Mouse (Mus musculus) spleen, postnatal 4 days (tissue): ENCODE data around the gene Camta1.
A peak's percentile ranks its signal among the peaks of the same experiment; 100 is the strongest.

Experiments
- DNase-seq, 2 experiments: peaks; one replicate each; pipeline ENCODE4 v3.0.0; 2022; ENCODE audit warnings: low spot score in 2 of 2

Gene Camta1

DNA sequence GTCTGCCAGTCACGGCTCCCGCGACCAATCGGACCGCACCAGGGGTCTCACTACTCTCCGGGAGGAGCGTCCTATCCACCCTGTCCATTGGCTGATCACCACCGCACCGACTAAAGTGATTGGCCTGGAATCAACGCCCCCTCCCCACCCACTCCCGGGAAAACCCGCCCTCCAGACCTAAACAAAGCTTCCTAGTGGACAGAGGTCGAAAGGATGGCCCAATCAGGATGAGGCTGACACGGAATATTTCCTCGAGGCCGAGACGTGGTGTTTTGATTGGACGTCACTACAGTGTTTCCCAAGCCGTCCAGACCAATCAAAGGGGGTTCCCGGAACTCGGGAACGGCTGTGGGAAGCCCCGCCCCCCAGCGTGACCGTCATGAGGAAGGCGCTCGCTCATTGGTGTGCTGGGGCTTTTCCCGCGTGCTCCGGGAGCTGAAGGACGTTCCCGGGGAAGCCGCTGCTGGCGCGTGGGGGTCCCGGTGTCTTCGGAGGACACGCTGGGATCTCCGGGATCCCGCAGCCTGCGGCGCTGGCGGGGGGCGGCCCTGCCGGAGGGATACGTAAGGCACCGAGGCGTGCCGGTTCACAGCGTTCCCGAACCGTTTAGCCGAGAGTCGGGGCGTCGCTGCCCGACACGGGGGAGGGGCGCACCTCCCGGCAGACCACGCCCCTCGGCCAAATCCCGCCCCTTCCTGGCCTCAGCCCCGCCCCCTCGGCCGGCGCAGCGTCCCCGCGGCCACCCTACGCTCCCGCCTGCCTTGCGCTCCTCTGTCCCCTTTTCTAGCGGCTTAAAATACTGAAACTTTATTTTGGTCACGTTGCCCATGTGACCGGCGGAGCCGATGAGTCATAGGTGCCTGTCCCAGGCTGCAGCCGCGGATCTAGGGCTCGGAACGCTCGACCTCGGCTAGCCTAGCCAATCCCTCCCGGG is at the start of gene Camta1:
TSS of gene Camta1 (minus strand) at position 71 of the 934 bp plus-strand sequence.
- peak; percentile 99 for DNase-seq

DNA sequence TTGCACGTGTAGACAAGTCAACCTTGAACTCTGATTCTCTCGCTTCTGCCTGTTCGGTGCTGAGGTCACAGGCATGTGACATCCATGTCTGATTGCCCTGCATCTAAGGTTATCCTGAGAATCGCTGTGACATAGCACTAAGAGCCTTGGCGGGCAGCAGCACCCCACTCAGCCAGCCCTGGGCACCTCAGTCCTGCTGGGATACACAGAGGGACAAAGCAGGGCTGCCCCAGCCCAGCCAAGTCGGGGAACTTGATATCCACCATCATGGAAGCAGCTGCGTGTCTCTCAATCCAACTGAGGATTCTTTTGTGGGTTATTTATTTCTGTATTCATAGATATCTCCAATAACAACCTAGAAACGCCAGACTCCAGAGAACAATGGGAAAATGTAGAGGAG is 47.1 kb upstream of the Camta1 start:
- no peak for DNase-seq

DNA sequence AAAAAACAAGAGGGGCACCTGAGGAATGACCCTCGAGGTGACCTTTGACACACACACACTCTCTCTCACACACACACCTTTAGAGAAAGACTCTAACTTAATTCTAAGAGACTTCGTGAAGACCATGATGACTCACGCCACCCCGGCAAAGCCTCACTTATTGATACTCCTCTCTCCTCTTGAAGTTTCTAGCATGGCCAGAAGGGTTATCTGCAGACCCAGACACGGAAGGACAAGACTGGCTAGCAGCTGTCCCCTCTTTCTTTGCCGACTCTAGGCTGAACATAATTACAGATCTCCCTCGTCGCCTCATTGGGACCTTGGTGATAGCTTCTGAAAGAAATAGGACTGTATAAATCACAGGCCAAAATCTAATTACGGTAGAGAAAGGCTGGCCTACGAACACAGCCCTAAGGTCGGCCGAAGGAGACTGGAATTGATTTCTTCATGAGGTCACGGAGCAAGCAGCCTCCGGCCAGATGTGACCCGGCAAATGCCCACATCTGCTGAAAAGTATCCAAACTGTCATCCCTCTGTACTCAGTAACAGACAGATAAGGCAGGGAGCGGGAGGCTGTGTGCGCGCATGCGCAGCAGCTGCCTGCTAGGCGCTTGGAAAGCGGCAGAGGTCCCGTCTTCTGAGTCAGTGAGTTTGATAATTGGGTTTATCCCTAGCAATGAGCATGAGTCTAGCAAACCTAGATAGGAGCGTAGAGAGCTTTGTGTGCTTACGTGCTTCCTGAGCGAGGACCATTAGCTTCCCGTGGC is 46.1 kb upstream of the Camta1 start:
- no peak for DNase-seq

DNA sequence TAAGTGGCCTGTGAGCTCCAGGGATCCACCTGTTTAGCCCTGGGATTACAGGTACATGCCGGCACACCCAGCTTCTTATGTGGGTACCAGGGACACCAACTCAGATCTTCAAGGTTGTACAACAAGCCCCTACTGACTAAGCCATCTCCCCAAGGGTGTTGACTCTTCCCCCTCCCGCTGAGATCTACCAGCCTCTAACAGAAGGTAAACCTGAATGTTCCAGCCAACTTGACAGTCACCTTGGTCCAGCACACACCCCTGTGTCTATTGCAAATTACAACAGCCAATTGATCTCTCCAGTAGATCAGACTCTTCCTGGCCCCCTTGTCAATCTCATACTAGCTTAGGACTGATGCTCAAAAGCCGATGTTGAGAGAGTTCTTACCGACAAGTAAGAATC is 43.9 kb upstream of the Camta1 start:
- no peak for DNase-seq

DNA sequence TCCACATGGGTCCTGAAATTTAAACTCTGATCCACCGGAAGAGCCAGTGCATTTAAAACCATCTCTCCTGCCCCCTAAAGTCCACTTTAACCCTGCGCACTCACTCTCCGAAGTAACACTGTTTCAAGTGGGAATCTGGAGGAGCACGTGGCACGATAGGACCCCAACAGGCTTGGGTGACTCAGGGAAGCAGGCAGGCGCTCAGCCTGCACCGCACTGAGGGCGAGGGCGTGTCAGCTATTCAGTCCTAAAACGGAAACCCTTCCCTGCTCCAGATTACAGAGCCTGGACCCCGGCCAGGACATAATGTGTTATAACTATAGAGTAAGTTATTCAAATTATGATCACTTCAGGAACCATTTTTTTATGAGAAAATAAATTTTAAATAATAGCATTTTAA is 42.4 kb upstream of the Camta1 start:
- no peak for DNase-seq

DNA sequence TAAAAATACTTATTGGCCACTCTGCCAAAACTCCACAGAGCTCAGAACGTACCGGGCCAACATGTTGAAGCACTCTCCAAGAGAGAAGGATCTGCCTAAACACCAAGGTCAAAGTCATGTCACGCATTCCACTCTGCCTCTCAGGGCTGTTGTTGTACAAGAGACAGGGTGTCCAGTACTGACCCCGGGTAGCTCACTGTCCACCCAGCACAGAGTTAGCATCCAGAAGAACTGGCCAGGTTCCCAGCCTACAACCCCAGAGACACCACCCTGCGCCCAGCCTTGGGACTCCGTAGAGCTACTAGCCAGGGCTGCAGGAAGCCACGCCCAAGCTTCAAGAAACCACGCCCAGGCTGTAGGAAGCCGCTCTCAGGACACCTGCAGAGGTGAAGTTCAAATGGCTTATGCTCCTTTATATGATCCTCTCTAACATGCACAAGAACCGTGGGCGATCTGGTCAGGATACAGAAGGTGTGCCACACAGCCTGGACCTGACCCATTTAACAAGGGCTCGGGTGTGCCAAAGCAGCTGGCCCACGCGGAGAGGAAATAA is 41.1 kb upstream of the Camta1 start:
- DNase-seq, result no peak

DNA sequence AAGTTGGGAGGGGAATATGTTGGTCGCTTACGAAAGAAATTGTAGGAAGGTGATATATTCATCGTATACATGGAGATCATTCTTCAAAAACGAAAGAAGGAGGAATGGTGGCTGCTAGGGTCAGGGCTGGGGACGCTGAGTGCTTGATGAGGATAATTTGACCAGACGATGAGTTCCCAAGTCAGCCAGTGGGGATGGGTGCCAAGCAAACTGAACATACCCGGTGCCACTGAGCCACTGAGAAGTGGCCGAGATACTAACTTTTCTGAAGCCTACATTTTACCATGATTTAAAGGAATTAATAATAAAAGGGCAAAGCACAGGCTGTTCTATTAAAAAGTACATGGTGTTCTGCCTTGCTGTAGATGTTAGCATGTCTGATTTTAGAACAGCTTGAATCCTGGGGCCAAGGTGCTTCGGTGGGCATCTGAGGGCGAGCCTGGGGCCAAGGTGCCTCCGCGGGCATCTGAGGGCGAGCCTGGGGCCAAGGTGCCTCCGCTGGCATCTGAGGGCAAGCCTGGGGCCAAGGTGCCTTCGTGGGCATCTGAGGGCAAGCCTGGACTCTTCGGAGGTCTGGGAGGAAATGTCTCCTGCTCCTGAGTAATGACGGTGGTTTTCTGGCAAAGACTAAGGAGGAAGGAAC is 40.5 kb upstream of the Camta1 start:
- no peak for DNase-seq

DNA sequence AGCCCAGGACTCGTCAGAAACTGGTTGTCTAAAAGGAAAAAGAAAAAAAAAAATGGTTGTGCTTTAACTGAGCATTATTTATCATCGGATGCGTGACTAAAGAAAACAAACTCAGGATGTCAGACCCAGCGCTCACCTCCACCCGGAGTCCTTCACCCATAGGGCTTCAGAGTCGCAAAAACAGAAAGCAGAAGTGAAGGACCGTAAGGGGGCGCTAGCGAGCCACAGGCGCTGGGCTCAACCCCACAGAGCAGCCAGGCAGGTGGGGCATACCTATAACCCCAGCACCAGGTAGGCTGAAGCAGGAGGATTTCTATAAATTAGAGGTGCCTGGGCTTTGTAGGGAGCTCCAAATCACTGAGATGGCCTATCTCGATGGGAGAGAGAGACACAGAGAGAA is 39.7 kb upstream of the Camta1 start:
- DNase-seq, result no peak

DNA sequence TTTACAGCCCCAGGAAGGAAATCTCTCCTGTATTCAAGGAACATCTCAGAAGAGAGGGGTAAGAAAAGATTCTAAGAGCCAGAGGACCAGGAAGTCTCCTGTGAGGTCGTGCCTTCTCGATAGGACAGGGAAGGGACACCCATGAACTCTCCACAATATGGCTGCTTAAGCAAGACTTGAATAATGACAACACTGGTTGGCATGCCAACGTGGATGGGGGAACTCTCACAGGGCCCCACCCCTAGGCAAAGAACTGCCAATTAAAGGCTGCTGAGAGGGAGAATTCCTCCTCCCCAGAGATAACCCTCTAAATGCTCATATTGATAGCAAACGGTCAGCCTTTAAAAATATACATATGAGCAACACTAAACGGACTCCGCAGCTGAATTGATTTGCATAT is 39.1 kb upstream of the Camta1 start:
- DNase-seq, result no peak

DNA sequence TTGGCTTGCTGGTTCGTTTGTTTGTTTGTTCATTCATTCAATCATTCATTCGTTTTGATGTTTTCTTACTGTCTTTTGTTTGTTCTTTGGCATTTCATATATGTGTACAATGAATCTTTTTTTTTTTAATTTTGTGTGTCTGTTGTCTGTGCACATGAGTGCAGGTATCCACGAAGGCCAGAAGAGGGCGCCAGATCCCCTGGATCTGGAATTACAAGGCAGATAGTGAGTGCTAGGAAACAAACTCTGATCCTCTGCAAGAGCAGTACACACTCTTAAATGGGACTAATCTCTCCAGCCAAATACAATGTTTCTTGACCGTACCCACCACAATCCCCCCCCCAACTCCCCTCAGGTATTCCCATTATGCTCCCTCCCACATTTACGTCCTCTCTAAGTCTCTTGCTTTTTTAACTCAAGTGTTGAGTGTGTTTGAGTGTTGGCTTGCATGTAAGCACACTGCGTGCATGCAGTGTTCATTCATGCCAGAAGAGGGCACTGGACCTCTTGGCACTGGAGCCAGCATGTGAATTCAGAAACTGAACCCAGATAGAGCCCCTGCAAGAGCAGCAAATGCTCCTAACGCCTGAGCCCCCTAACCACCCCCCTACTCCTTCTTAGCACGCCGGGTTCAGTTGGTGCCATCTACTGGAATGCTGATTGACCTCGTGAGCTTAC is 38.2 kb upstream of the Camta1 start:
- no peak for DNase-seq

DNA sequence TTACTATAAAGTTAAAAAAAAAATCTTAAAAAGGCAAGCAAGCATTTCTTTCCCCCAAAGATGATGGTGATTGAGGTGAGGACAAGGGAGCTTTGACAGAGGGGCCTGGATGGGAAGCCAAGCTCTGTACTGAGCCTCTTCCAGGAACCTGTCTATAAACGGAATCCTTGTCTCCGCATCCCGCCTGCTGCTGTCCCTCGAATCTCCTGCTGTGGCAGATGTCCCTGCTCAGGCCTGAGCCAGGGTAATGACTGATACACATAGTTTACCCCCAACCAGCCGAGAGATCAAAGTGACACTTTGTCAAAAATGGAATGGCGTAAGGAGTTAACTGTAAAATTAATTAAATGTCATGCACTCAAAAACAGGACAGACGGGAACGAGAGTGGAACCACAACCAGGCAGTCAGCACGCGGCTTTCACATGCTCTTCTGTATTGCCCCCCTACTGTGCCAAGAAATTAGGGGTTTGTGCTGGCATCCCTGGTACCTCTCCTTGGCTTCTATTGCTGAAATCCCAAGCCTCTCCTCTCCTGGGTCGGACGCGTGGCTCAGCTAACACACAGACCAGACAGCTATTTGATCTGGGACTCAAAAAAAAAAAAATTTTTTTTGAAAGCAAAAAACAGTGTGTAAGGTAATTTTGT is 37.0 kb upstream of the Camta1 start:
- DNase-seq, result no peak

DNA sequence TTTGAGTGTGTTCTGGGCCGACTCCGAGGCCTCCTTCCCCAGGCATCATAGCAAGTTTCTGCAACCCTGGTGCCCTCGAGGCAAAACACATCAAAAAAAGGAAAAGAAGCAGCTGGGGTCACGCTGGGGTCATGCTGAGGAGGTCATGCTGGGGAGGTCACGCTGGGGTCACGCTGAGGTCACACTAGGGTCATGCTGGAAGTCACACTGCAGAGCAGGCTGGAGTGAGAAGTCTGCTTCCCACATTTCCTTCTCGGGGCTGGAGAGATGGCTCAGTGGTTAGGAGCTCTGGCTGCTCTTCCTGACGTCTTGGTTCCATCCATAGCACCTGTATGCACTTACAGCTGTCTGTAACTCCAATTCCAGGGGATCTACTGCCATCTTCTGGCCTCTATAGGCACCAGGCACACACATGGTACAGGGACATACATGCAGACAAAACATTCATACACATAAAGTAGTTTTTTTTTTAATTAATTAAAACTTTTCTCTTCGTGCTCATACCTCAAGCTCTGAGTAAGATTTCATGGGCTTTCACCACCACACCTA is 35.5 kb upstream of the Camta1 start:
- no peak for DNase-seq

DNA sequence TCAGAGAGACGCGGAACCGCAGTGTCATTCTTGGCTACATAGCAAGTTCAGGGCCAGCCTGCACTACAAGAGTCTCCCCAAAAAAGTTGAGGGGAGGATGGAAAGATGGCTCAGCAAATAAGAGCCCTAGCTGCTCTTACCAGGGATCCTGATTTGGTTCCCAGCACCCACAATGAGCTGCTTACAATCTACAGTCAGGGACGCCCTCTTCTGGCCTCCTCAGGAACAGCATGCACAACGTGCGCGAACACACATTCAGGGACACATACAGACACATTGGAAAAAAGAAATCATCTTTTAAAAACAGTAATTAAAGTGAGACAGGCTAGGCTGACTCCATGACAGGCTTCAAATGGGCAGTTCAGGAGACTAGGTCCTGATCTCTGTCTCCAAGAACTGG is 33.9 kb upstream of the Camta1 start:
- DNase-seq, result no peak

DNA sequence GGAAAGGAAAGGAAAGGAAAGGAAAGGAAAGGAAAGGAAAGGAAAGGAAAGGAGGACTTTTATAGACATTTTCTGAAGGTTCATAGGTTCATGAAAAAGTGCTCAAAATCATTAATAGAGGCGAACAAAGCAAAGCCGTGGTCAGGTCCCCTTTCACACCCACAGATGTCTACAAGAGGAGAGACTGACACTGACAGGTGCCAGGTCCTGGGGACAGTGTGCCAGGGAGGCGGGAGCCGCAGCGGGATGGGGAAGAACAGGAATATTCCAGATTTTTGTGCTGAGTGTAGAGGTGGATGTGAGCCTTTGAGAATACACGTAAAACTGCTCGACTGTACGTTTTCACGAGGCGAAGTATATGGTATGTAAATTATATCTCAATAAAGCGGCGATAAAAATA is 33.2 kb upstream of the Camta1 start:
- no peak for DNase-seq

DNA sequence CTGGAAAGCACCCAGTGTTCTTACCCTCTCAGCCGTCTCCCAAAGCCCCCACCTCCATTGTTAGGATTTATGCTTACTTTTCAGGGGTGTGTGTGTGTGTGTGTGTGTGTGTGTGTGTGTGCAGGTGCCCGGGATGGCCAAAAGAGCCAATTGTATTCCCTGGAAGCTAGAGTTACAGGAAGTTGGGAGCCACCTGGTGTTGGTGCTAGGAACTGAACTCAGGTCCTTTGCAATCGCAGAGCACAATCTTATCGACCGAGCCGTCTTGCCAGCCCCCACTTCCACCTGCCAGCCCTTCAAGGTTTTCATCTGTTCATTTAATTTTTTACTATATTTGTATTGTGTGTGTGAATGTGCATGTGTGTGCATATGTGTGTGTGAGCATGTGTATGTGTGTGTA is 31.6 kb upstream of the Camta1 start:
- no peak for DNase-seq

DNA sequence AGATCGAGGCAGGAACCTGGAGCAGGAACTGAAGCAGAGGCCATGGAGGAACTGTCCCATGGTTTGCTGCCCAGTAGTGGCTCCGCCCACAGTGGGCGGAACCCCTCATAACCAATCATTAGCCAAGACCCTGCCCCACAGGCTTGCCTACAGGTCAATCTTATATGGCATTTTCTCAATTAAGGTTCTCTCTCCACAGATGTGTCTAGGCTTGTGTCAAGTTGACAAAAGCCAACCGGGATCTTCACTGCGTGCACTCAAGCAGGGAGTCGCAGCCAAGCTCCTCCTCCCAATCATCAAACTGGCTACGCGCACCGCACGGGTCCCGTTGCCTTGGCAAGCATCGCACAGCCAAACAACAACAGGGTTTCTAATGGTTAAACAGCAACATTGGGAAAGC is 19.9 kb upstream of the Camta1 start:
- DNase-seq, result no peak

DNA sequence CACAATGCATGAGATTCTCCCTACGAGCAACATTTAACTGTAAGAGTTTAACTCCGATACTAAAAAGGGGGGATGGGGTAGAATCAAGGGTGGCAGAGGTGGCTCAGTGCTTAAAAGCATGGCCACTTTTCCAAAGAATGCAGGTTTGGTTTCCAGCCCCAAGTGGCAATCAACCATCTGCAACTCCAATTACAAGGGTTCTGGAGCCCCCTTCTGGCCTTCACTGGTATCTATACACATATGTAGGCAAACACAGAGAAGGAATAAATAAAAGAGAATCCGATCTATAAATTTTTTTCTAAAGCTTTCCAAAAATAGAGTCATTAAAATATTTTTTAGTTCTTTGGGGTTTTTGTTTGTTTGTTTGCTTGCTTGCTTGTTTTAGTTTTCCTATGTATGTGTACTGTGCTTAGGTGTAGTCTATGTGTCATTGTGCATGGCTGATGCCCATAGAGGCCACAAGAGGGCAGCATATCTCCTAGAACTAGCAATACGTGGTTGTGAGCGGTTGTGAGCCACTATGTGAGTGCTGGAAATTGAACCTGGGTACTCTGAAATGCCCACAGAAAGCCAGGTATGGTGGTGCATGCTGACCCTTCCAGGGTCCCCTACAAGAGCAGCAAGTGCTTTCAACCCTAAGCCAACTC is 18.5 kb upstream of the Camta1 start:
- no peak for DNase-seq

DNA sequence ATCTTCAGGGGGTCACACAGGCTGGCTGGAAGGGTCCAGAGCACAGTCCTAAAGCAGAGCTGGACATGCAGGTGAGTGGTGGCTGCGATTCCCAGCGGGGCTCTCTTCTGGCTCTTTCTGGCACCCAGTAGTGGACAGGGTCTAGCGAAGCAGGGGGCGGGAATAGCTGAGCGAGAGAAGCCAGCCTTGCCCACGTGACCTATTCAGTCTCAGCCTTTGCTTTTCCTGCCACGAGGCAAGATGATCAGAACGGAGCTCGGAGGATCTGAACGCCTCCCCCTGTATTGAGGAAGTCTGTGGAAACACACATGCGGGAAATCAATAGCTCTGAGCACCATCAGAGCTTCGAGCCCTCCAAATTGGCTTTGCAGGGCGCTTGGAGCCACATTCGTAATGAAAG is 14.7 kb upstream of the Camta1 start:
- no peak for DNase-seq

DNA sequence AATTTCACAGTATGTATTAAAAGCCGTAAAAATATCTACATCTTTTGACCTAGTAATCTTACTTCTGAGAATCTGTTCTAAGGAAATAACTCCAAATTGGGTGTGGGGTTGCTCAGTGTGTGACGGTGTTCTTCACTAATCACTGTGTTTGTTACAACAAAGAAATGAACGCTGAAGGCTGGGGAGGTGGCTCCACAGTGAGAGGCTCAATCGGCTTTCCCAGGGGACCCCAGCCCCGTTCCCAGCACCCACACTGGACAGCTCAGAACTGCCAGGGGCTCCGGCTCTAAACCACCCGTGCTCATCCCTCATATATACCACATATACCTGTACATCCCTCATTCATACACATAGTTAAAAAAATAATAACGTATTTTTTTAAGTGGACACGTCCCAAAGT is 1.8 kb upstream of the Camta1 start:
- no peak for DNase-seq

DNA sequence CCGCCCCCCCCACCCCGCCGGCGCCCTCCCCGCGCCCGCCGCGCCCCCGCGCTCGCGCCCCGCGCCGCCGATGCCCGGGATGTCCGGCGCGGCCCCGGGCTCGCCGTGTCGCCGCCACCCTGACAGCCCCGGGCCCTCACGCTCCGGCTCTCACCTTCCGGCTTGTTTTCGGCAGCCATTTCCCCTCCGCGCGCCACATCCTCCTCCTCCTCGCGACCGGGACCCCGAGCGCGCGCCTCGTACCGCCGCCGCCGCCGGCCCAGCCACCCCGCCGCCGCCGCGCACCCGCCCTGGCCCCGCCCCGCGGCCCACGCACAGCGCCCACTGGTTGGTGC is 238 bp downstream of the Camta1 start:
- peak in 1 of 2 experiments; percentile 100 for DNase-seq
